Mouse (Mus musculus) limb, embryonic 15.5 days (tissue): Measurements from ENCODE around the gene Itpr2. TPM values are rescaled to one million over a fixed set of nuclear protein-coding genes. Genes with fewer than 3 reads are reported as not detected.

ENCODE experiments used
- ATAC-seq: fragments of 200-750 bp; cut with Nextera tagmentation; 2 replicates; pipeline ENCODE4 v1.8.0; 2017; ENCODE audit warnings: low read depth, moderate TSS enrichment; ENCODE audit not compliant: insufficient number of reproducible peaks, low FRiP score, low TSS enrichment
- H3K27ac ChIP-seq: fragments of 300-500 bp; sonication (generic); 2 replicates; pipeline ENCODE4 v1.5.1; 2015; ENCODE audit warnings: moderate library complexity, mild to moderate bottlenecking, inconsistent platforms
- H3K27me3 ChIP-seq: fragments of 300-500 bp; sonication (generic); 2 replicates; pipeline ENCODE4 v1.6.1; 2015; ENCODE audit warnings: inconsistent platforms
- H3K36me3 ChIP-seq: fragments of 300-500 bp; sonication (generic); 2 replicates; pipeline ENCODE4 v1.6.1; 2015; ENCODE audit warnings: inconsistent platforms
- H3K4me1 ChIP-seq: fragments of 300-500 bp; sonication (generic); 2 replicates; pipeline ENCODE4 v1.6.1; 2015; ENCODE audit warnings: inconsistent platforms
- H3K4me2 ChIP-seq: fragments of 300-500 bp; sonication (generic); 2 replicates; pipeline ENCODE4 v1.6.1; 2015; ENCODE audit warnings: mild to moderate bottlenecking, inconsistent platforms
- H3K4me3 ChIP-seq: fragments of 300-500 bp; sonication (generic); 2 replicates; pipeline ENCODE4 v1.5.1; 2015; ENCODE audit warnings: mild to moderate bottlenecking, inconsistent platforms
- H3K9ac ChIP-seq: fragments of 300-500 bp; sonication (generic); 2 replicates; pipeline ENCODE4 v1.6.1; 2015; ENCODE audit warnings: inconsistent platforms
- H3K9me3 ChIP-seq: fragments of 300-500 bp; sonication (generic); 2 replicates; pipeline ENCODE4 v1.6.1; 2016; ENCODE audit warnings: inconsistent platforms
- WGBS: fragments of 180-500 bp; shearing (Covaris S2); methylation state at CpG from one replicate; pipeline ENCODE4 v1.1.7; 2015; 5-methylcytosine and 5-hydroxymethylcytosine counted together
- polyA plus RNA-seq: library from polyadenylated mRNA; unstranded; fragments of >200 nt; fragmentation: Nextera tagmentation; extraction: Ambion mirVana; gene quantifications from 2 replicates; pipeline ENCODE4 v1.2.1, GENCODE M21; 2015

Gene Itpr2
- polyA plus RNA-seq, 1 experiment from 2014 or later: 14.6 TPM

- Histone ChIP-seq H3K4me1 (peaks cover 16% of the 10 kb centered on the region), H3K4me2 (no peak overlapping the region), H3K27me3 (no peaks in the 10 kb centered on the region), H3K36me3 (no peaks in the 10 kb centered on the region), H3K9me3 (no peaks in the 10 kb centered on the region), H3K9ac (no peak overlapping the region), H3K27ac (no peak overlapping the region), H3K4me3 (no peak overlapping the region)
- no peak for ATAC-seq
- 62% methylated on average over 8 of the region's 8 CpGs for WGBS
Observed at GRCm38 (mm10) chr6:146432218-146432865, 69.7 kb downstream of the Itpr2 start.

- Histone ChIP-seq H3K4me3 (no peak overlapping the region), H3K27me3 (no peaks in the 10 kb centered on the region), H3K4me1 (peaks cover 16% of the 10 kb centered on the region), H3K9me3 (no peaks in the 10 kb centered on the region), H3K27ac (0 out of 2 replicates have a peak overlapping the region, but pooled peaks have one; percentile 3), H3K4me2 (no peak overlapping the region), H3K9ac (no peak overlapping the region), H3K36me3 (no peaks in the 10 kb centered on the region)
- no peak for ATAC-seq
- WGBS: 67% methylated on average over 7 of the region's 7 CpGs
Observed at GRCm38 (mm10) chr6:146431777-146432176, 70.2 kb downstream of the Itpr2 start.

DNA sequence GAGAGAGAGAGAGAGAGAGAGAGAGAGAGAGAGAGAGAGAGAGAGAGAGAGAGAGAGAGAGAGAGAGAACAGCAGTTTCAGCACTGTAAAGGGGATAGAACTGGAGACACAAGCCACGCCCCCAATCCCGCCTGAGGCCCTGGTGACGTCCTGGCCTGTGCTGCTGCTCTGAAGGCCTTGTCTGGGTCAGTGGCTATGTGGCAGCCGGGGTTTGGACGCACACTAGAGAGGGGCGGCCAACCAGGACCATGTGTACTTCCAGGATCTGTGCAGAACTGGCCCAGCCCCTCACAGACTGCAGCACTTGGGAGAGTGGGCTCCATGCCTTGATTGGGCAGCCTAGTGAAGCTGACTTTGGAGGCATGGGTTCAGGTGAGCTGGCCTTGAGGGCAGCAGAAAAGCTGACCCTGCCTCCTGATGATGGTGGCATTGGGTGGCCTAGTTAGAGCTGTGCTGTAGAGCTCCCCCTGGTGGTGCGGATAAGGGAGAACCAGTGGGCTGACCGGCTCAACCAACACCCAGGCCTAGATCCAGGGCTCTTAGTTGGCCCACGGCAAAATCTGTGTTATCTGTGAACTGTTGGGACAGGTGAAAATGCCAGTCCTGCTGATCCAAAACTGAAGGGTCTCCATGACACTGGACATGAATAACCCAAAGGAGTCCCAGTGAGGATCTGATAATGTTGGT lies 72.2 kb downstream of the Itpr2 start:
- ATAC-seq: 0 out of 2 replicates have a peak, but pooled peaks have one; percentile 46
- no peaks in the 10 kb centered on the region for H3K36me3 ChIP-seq
- no peak overlapping the region for H3K4me2 ChIP-seq
- WGBS: 56% methylated on average over 9 of the region's 9 CpGs
- no peaks in the 10 kb centered on the region for H3K27me3 ChIP-seq
- H3K4me3 ChIP-seq: no peak overlapping the region
- H3K9me3 ChIP-seq: no peaks in the 10 kb centered on the region
- peaks cover 27% of the 10 kb centered on the region for H3K4me1 ChIP-seq
- no peak overlapping the region for H3K9ac ChIP-seq
- H3K27ac ChIP-seq: no peak overlapping the region

- 72% methylated on average over 3 of the region's 3 CpGs for WGBS
- H3K27ac ChIP-seq: 0 out of 2 replicates have a peak overlapping the region, but pooled peaks have one; percentile 27
- H3K4me3 ChIP-seq: no peak overlapping the region
- H3K4me2 ChIP-seq: no peak overlapping the region
- H3K9ac ChIP-seq: no peak overlapping the region
- no peaks in the 10 kb centered on the region for H3K9me3 ChIP-seq
- H3K4me1 ChIP-seq: peaks cover 13% of the 10 kb centered on the region
- no peaks in the 10 kb centered on the region for H3K36me3 ChIP-seq
- no peaks in the 10 kb centered on the region for H3K27me3 ChIP-seq
- no peak for ATAC-seq
Observed at GRCm38 (mm10) chr6:146424778-146425177, 77.2 kb downstream of the Itpr2 start.

DNA sequence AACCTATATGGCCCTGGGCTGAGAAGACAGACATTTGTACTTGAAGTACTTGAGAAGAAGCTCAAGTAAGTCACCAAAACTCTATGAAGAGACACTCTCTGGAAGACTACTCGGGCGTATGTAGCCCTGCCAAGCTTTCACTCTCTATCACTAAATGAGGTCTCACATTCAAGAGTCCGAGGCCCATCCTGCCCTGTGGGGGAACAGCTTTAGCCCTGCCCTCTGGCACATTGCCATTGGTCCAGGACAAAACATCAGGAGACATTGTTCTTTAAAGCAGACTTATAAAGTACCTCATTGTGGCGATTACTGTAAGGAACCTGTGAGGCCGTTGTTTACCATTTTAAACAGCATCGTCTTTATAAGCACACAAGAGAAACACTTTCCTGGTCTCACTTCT lies 77.7 kb downstream of the Itpr2 start:
- peaks cover 12% of the 10 kb centered on the region for H3K4me1 ChIP-seq
- no peaks in the 10 kb centered on the region for H3K36me3 ChIP-seq
- H3K27ac ChIP-seq: 0 out of 2 replicates have a peak overlapping the region, but pooled peaks have one; percentile 27
- H3K4me2 ChIP-seq: no peak overlapping the region
- no peaks in the 10 kb centered on the region for H3K27me3 ChIP-seq
- ATAC-seq: no peak
- H3K9ac ChIP-seq: no peak overlapping the region
- 69% methylated on average over 6 of the region's 6 CpGs for WGBS
- no peak overlapping the region for H3K4me3 ChIP-seq
- H3K9me3 ChIP-seq: no peaks in the 10 kb centered on the region

- Histone ChIP-seq H3K27me3 (no peaks in the 10 kb centered on the region), H3K9ac (no peak overlapping the region), H3K36me3 (no peaks in the 10 kb centered on the region), H3K27ac (no peak overlapping the region), H3K4me3 (no peak overlapping the region), H3K4me1 (peaks cover 5% of the 10 kb centered on the region; the same call in 1 of the 2 replicates), H3K9me3 (no peaks in the 10 kb centered on the region), H3K4me2 (no peak overlapping the region)
- WGBS: 66% methylated on average over 6 of the region's 6 CpGs
- no peak for ATAC-seq
Observed at GRCm38 (mm10) chr6:146420718-146421117, 81.3 kb downstream of the Itpr2 start.

DNA sequence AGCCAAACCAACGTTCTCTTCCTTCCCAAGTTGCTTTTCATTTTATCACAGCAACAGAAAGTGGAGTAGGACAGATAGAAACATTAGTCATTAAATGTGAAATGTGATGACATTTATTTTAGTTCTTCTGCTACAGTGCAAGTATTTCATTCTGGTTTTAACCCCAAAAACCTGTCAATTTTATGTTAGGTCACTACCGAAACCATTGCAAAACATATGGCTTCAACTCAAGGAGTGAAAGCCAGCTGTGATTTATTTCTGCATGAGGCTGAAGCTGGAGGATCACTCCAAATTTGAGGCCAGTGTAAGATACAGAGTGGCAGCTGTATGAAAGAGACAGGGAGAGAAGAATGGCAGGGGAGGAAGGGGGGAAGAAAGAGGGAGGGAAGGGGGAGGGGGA lies 85.6 kb downstream of the Itpr2 start:
- 0 out of 2 replicates have a peak, but pooled peaks cover 2% of the 10 kb centered on the region for H3K27me3 ChIP-seq
- H3K36me3 ChIP-seq: no peaks in the 10 kb centered on the region
- no peak overlapping the region for H3K9ac ChIP-seq
- no peak overlapping the region for H3K4me3 ChIP-seq
- no peak overlapping the region for H3K27ac ChIP-seq
- no peak for ATAC-seq
- peaks cover 10% of the 10 kb centered on the region; the same call in 1 of the 2 replicates for H3K4me1 ChIP-seq
- H3K4me2 ChIP-seq: no peak overlapping the region
- no peaks in the 10 kb centered on the region for H3K9me3 ChIP-seq
- 65% methylated on average over 2 of the region's 2 CpGs for WGBS

DNA sequence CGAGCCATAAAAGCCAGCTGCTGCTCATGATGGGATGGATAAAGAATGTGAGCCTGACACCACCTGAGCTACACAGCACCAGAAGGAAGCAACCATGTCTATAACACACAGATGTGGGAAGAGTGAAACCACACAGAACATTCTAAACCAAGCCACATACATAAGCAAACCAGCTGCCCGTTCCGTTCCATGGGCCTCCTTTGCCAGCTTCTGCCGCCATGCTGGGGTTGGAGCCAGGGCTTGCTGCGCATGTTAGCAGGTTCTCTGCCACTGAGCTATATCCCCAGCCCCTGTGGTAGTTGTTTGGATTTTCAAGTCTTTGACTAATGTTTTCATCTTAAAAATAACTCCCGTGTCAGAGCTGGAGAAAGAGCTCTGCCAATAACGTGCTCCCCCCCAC lies 87.9 kb downstream of the Itpr2 start:
- 0 out of 2 replicates have a peak, but pooled peaks cover 2% of the 10 kb centered on the region for H3K27me3 ChIP-seq

GRCm38 (mm10) chr6:146411446-146412070 lies 90.5 kb downstream of the Itpr2 start:
- H3K9ac ChIP-seq: no peak overlapping the region
- H3K27me3 ChIP-seq: 0 out of 2 replicates have a peak, but pooled peaks cover 2% of the 10 kb centered on the region
- H3K4me1 ChIP-seq: peaks cover 21% of the 10 kb centered on the region; the same call in 1 of the 2 replicates
- H3K9me3 ChIP-seq: no peaks in the 10 kb centered on the region
- H3K27ac ChIP-seq: no peak overlapping the region
- H3K36me3 ChIP-seq: no peaks in the 10 kb centered on the region
- no peak overlapping the region for H3K4me3 ChIP-seq
- H3K4me2 ChIP-seq: no peak overlapping the region
- WGBS: 78% methylated on average over 16 of the region's 16 CpGs
- no peak for ATAC-seq

More for the DNA sequence above, 87.9 kb downstream of the Itpr2 start:
- no peaks in the 10 kb centered on the region for H3K36me3 ChIP-seq
- peaks cover 21% of the 10 kb centered on the region; the same call in 1 of the 2 replicates for H3K4me1 ChIP-seq
- no peak overlapping the region for H3K9ac ChIP-seq
- 60% methylated on average over 7 of the region's 7 CpGs for WGBS
- H3K9me3 ChIP-seq: no peaks in the 10 kb centered on the region
- no peak overlapping the region for H3K4me2 ChIP-seq
- ATAC-seq: no peak
- no peak overlapping the region for H3K4me3 ChIP-seq
- H3K27ac ChIP-seq: no peak overlapping the region

GRCm38 (mm10) chr6:146410427-146410810 lies 91.6 kb downstream of the Itpr2 start:
- no peak overlapping the region for H3K4me2 ChIP-seq
- H3K27me3 ChIP-seq: 0 out of 2 replicates have a peak, but pooled peaks cover 2% of the 10 kb centered on the region
- ATAC-seq: no peak
- no peak overlapping the region for H3K4me3 ChIP-seq
- H3K27ac ChIP-seq: no peak overlapping the region
- H3K4me1 ChIP-seq: peaks cover 21% of the 10 kb centered on the region; the same call in 1 of the 2 replicates
- 69% methylated on average over 6 of the region's 6 CpGs for WGBS
- H3K9ac ChIP-seq: no peak overlapping the region
- no peaks in the 10 kb centered on the region for H3K9me3 ChIP-seq
- H3K36me3 ChIP-seq: no peaks in the 10 kb centered on the region

- Histone ChIP-seq H3K4me2 (peak overlapping the region; percentile 36), H3K27me3 (0 out of 2 replicates have a peak, but pooled peaks cover 2% of the 10 kb centered on the region), H3K36me3 (no peaks in the 10 kb centered on the region), H3K4me1 (peaks cover 23% of the 10 kb centered on the region; the same call in 1 of the 2 replicates), H3K27ac (peak overlapping the region; percentile 86), H3K9me3 (no peaks in the 10 kb centered on the region), H3K9ac (no peak overlapping the region), H3K4me3 (no peak overlapping the region; the same call in 1 of the 2 replicates)
- ATAC-seq: peak; percentile 78
- WGBS: 19% methylated on average over 10 of the region's 10 CpGs
Observed at GRCm38 (mm10) chr6:146409692-146410426, 92.2 kb downstream of the Itpr2 start.
